Mouse (Mus musculus) liver, embryonic 14 days (tissue): Measurements from ENCODE around the gene Gng2. TPM values are rescaled to one million over a fixed set of nuclear protein-coding genes. Genes with fewer than 3 reads are reported as not detected.

Experiments
- polyA plus RNA-seq: library from polyadenylated mRNA; depleted of rRNA; stranded (reverse); fragments of >200 nt; gene quantifications from 2 replicates; pipeline ENCODE4 v1.2.3, GENCODE M21; 2012; rRNA removed

The Gng2 gene
- polyA plus RNA-seq, result 4.5 and 4.9 TPM in 2 replicates

DNA sequence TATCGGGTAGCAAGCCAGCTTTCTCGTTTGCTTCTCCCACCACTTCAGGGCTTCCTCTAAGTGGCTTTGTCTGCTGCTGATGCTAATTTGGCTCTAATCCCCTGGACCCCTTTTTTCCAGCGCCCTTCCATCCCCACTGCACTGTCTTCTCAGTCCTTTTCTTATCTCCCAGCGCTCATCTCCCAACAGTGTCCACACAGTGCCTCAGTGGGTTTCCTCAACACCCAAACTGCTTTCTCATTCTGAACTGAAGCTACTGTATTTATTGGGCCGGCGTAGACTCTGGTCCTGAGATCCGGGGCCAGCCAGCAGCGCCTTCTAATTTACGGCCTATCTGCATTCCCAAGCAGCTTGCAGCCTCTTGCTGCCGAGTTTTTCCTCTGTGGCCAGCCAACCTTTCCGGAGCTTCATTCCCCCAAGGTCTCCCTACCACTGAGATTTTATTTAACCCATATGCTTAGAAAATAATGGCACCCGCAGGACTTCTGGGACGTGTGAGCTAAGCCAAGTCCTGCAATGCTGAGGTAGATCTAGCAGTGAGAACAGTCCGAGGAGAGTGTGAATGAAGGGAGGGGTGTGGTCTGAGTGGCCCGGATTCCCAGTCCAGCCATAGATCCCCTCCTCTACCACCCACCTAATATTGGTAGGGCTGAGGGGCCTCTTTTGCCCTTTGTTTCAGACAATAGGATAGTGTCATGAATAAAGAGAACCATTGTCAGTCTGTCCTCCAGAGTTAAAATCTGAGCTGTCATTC is at the start of gene Gng2:
Gene Gng2, minus strand, starts transcription at position 357 of the 754 bp plus-strand sequence.

GRCm38 (mm10) chr14:19823321-19824142 is 153.9 kb downstream of the Gng2 start, which contains the start of gene Rtraf:
Rtraf (minus strand) TSS chr14:19823824.

Other genes with a start within 250 kb of the Gng2 start
- 6.8 and 7.3 TPM in 2 replicates for gene Nid2, start 226.4 kb downstream of the Gng2 start, polyA plus RNA-seq
- gene Rtraf, start 153.8 kb downstream of the Gng2 start, polyA plus RNA-seq, result 47.8 and 48.5 TPM in 2 replicates
- 1.8 and 2.2 TPM in 2 replicates for gene Saysd1, start 160.9 kb upstream of the Gng2 start, polyA plus RNA-seq
- 3.1 and 3.2 TPM in 2 replicates for gene Kcnk5, start 204.2 kb upstream of the Gng2 start, polyA plus RNA-seq